Mouse (Mus musculus) bone marrow, adult 2 months (tissue): ENCODE data around the gene Ppp2ca.

Experiments
- CTCF ChIP-seq: fragments of 200-500 bp; IDR thresholded peaks from 2 replicates; pipeline ENCODE4 v1.5.1; 2011; ENCODE audit warnings: low read length, control low read depth; ENCODE audit not compliant: control insufficient read depth, insufficient read depth
- POLR2A ChIP-seq: fragments of 200-500 bp; IDR thresholded peaks from 2 replicates; pipeline ENCODE4 v1.6.1; 2011; ENCODE audit warnings: low read depth, mild to moderate bottlenecking, control low read depth, low read length, borderline replicate concordance; ENCODE audit not compliant: control insufficient read depth

DNA sequence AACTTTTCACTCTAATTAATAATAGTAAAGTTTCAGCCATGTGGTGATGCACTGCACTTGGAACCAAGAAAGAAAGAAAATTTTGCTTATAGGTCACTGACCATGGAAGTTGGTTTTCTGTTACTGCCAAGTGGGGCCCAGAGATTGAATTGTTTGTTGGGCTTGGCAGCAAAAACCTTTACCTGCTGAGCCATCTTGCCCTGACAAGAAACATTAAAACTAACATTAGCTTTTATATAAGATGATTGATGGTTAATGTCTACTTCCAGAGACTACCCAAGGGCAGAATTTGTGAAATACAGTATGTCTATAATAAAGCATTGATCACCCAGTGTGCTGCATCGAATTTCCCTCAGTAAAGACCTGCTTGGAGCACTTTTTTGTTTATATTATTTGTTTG is 8.0 kb downstream of the Ppp2ca start:
- TF ChIP-seq CTCF (no peak), POLR2A (no peak)
